In genomic region chr4:140390684-140391234, GRCm38 (mm10) we compare ENCODE assay signal across 18 mouse cellular contexts.
DNase-seq lines count a peak whose midpoint lies in the region; ATAC-seq and TF ChIP-seq lines count a peak whose summit lies in the region.
"Had no signal": no experiment of that assay in that cellular context is flagged by ENCODE, and none has a peak within 500 bp of the region (broad histone marks: within the 10 kb centered on the region; RNA-seq: fewer than 3 reads in every experiment).

No protein-coding gene starts in this region.

- no peak overlapping the region for H3K27ac ChIP-seq in kidney, adult 2 months (ENCODE audit: insufficient read depth, low read depth, low read length)
- H3K27ac ChIP-seq: embryonic facial prominence, embryonic 15.5 days; heart, embryonic 10.5 days; liver, embryonic 14.5 days; neural tube, embryonic 12.5 days had no signal

- WGBS in kidney, adult 2 months, result 37% methylated on average over 12 of the region's 12 CpGs

- H3K4me1 ChIP-seq in kidney, adult 2 months (ENCODE audit: control insufficient read depth, insufficient read depth, low read length), result no peaks in the 10 kb centered on the region
- H3K4me1 ChIP-seq: embryonic facial prominence, embryonic 15.5 days had no signal

- H3K4me3 ChIP-seq in kidney, adult 2 months (ENCODE audit: insufficient read depth, low read depth, low read length), result no peak overlapping the region
- H3K4me3 ChIP-seq: embryonic facial prominence, embryonic 15.5 days; heart, embryonic 10.5 days; neural tube, embryonic 12.5 days had no signal

- DNase-seq in adrenal gland, adult 2 months, result peak; percentile 12
- DNase-seq in adrenal gland, adult 18-20 months (ENCODE audit: low spot score in 2 of 2), result no peak
- peak; percentile 49 for DNase-seq in kidney, adult 2 months
- no peak for DNase-seq in kidney, postnatal 14 days
- DNase-seq in lung, adult 18-20 months, result peak; percentile 67 to 78
- peak; percentile 32 to 59 for DNase-seq in lung, postnatal 4 days
- no peak for DNase-seq in retina, embryonic 14.5 days (ENCODE audit: low spot score)
- DNase-seq: cerebellum, adult 9-11 months; gastrocnemius, postnatal 10 days; layer of hippocampus, postnatal 36 days; left cerebral cortex, postnatal 4 days; right cerebral cortex, postnatal 4 days had no signal

- ATAC-seq in cerebellum, adult (ENCODE audit: insufficient number of reproducible peaks, low FRiP score, low TSS enrichment), result no peak
- ATAC-seq: hindbrain, embryonic 16.5 days had no signal

- H3K36me3 ChIP-seq in kidney, adult 2 months (ENCODE audit: control insufficient read depth, insufficient read depth, low read length), result no peaks in the 10 kb centered on the region
- H3K36me3 ChIP-seq: embryonic facial prominence, embryonic 15.5 days; heart, embryonic 10.5 days; neural tube, embryonic 12.5 days had no signal

- TF ChIP-seq POLR2A in kidney, adult 2 months (IDR thresholded peaks at IDR 0.05; ENCODE audit: low read depth, low read length), result no peak

- no peak for TF ChIP-seq CTCF in kidney, adult 2 months (conservative IDR thresholded peaks at IDR 0.05; ENCODE audit: insufficient read depth, insufficient read length, low read depth, low read length)

- H3K27me3 ChIP-seq in kidney, adult 2 months (replicated peaks; ENCODE audit: control insufficient read depth, insufficient read depth, low read length), result no peaks in the 10 kb centered on the region
- H3K27me3 ChIP-seq: embryonic facial prominence, embryonic 15.5 days; neural tube, embryonic 12.5 days had no signal

Comparison
In these comparisons a context has a peak if more than half of its experiments do, and no peak if none do; other contexts are left out.
1. DNase-seq: peak in adrenal gland, adult 2 months (single experiment), kidney, adult 2 months (single experiment), lung, adult 18-20 months (2 of 2) and lung, postnatal 4 days (2 of 2); none in adrenal gland, adult 18-20 months (0 of 2), kidney, postnatal 14 days (single experiment) and retina, embryonic 14.5 days (single experiment).